Mouse (Mus musculus): Measurements from ENCODE around the gene Gtf2a1l.

DNA sequence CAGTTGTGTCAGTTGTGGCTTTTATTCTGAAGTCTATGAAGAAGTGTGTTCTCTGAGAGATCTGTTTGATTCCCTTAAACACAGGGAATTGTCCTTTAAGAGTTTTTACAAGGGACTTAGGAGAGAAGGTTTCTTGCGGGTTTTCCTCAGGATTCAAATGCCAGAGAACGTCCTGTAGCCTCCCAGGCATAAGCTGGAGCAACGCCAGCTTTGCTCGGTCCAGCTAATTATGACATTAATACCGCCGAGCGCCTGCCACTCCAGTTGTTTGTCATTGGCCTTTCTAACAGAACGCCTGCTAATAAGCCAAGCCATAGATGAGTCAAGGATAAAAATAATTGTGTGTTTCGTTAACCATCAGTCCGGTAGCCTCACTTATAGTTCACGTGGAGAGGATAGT is 19.8 kb downstream of the Gtf2a1l start:
- TF ChIP-seq EP300 (IDR thresholded peaks at IDR 0.05; ENCODE audit: insufficient read depth, low read depth, low read length) (no peak), CTCF (IDR thresholded peaks at IDR 0.05) (no peak)

Measured in heart, adult 2 months (tissue).